Mouse (Mus musculus) embryonic fibroblast, embryonic 13.5 days (primary cell): Measurements from ENCODE around the gene Anks1b.

Experiments
- CTCF ChIP-seq: IDR thresholded peaks from 2 replicates; pipeline ENCODE4 v1.5.1; 2011; ENCODE audit warnings: mild to moderate bottlenecking, control low read depth, low read length, moderate library complexity, borderline replicate concordance; ENCODE audit not compliant: insufficient read depth
- POLR2A ChIP-seq: IDR thresholded peaks from 2 replicates; pipeline ENCODE4 v1.6.1; 2011; ENCODE audit warnings: low read depth, mild to moderate bottlenecking, control low read depth, low read length, moderate library complexity

DNA sequence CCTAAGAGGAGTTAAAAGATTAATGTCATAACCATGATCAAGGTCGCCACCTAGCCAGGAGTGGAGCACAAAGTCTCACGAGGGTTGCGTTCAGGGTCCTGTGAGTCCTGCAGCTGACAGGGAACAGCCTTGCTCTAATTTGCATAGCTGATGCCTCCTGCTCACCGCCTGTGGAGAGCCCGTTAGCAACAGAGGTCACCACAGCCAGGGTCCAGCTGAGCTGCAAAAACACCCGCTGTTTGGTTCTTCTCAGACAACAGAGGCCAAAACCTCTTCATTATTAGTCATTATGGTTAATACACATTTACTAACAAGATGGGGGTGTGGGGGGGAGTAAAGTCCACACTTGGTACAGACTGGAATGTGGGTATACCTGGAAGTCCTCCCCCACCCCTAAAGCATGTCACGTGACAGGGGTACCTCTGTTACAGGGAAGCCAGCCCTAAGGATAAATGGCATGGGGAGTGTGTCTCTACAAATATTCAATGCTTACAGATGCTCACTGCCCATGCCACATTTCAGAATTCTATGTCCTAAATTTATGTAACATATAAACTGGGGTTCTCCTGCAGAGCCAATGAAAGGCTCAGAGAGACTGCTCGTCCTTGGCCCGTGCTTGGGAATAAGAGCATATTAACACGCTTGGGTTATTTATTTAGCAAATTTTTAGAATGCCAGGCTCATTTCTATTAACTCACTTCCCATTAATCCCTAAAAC, 990.7 kb downstream of the Anks1b start:
- TF ChIP-seq CTCF (no peak), POLR2A (no peak)
